Mouse (Mus musculus): ENCODE data around the gene Pde4c. TPM values are rescaled to one million over a fixed set of nuclear protein-coding genes. Genes with fewer than 3 reads are reported as not detected.

Gene Pde4c
- polyA plus RNA-seq, 1 experiment from 2014 or later, result 0.09 TPM

GRCm38 (mm10) chr8:70710296-70710695 is 13.2 kb upstream of the Pde4c start:
- 95% methylated on average over 1 of the region's 1 CpGs for WGBS
- no peaks in the 10 kb centered on the region for H3K27me3 ChIP-seq (ENCODE audit: control insufficient read depth, insufficient read depth, low read length)
- H3K36me3 ChIP-seq (ENCODE audit: control insufficient read depth, insufficient read depth, low read length), result no peaks in the 10 kb centered on the region
- H3K9ac ChIP-seq (ENCODE audit: low read depth, low read length), result no peak overlapping the region
- H3K27ac ChIP-seq (ENCODE audit: low read depth, low read length), result no peak overlapping the region
- no peak for DNase-seq (ENCODE audit: low spot score)
- H3K4me3 ChIP-seq (ENCODE audit: low read depth, low read length), result no peak overlapping the region
- no peak for ATAC-seq (ENCODE audit: low FRiP score)
- no peaks in the 10 kb centered on the region for H3K4me1 ChIP-seq (replicated peaks; ENCODE audit: control insufficient read depth, insufficient read depth, low read length)
- H3K4me2 ChIP-seq (replicated peaks; ENCODE audit: low read depth, low read length), result no peak overlapping the region
- H3K9me3 ChIP-seq (ENCODE audit: control insufficient read depth, low read length), result no peaks in the 10 kb centered on the region

- no peaks in the 10 kb centered on the region for H3K36me3 ChIP-seq (ENCODE audit: control insufficient read depth, insufficient read depth, low read length)
- 88% methylated on average over 11 of the region's 11 CpGs for WGBS
These were observed 12.5 kb upstream of the Pde4c start for GRCm38 (mm10) chr8:70711041-70711440.

DNA sequence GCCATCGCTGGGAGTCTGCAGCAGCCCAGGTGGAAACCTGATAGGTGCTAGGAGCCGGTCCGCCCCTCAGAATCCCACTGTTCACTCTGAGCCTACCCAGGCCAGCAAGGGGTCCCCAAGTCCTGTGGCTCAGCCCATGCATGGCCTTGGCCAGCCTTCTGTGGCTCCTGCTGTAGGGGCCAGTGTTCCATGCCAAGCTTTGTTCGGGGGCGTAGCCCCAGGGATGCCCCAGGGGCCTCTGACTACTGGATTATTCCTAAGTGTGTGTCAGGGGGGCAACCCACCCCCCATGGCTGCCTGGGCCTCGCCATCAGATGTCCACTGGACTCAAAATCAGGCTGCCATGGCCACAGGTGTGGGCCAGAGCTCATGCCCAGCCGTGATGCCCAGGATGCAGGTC is 9.5 kb upstream of the Pde4c start:
- Histone ChIP-seq H3K9ac (ENCODE audit: low read depth, low read length) (no peak overlapping the region), H3K9me3 (ENCODE audit: control insufficient read depth, low read length) (no peaks in the 10 kb centered on the region), H3K4me1 (replicated peaks; ENCODE audit: control insufficient read depth, insufficient read depth, low read length) (no peaks in the 10 kb centered on the region), H3K4me3 (ENCODE audit: low read depth, low read length) (no peak overlapping the region), H3K27me3 (ENCODE audit: control insufficient read depth, insufficient read depth, low read length) (no peaks in the 10 kb centered on the region), H3K27ac (ENCODE audit: low read depth, low read length) (no peak overlapping the region), H3K4me2 (replicated peaks; ENCODE audit: low read depth, low read length) (no peak overlapping the region), H3K36me3 (ENCODE audit: control insufficient read depth, insufficient read depth, low read length) (no peaks in the 10 kb centered on the region)
- DNase-seq (ENCODE audit: low spot score) (no peak), ATAC-seq (ENCODE audit: low FRiP score) (no peak)
- WGBS, result 73% methylated on average over 7 of the region's 7 CpGs

More at GRCm38 (mm10) chr8:70711041-70711440, 12.5 kb upstream of the Pde4c start:
- DNase-seq (ENCODE audit: low spot score) (no peak), ATAC-seq (ENCODE audit: low FRiP score) (no peak)
- Histone ChIP-seq H3K4me3 (ENCODE audit: low read depth, low read length) (no peak overlapping the region), H3K27me3 (ENCODE audit: control insufficient read depth, insufficient read depth, low read length) (no peaks in the 10 kb centered on the region), H3K4me2 (replicated peaks; ENCODE audit: low read depth, low read length) (no peak overlapping the region), H3K9ac (ENCODE audit: low read depth, low read length) (no peak overlapping the region), H3K9me3 (ENCODE audit: control insufficient read depth, low read length) (no peaks in the 10 kb centered on the region), H3K27ac (ENCODE audit: low read depth, low read length) (no peak overlapping the region), H3K4me1 (replicated peaks; ENCODE audit: control insufficient read depth, insufficient read depth, low read length) (no peaks in the 10 kb centered on the region)

GRCm38 (mm10) chr8:70715086-70715485 is 8.4 kb upstream of the Pde4c start:
- Histone ChIP-seq H3K27me3 (ENCODE audit: control insufficient read depth, insufficient read depth, low read length) (no peaks in the 10 kb centered on the region), H3K9ac (ENCODE audit: low read depth, low read length) (no peak overlapping the region), H3K27ac (ENCODE audit: low read depth, low read length) (no peak overlapping the region), H3K36me3 (ENCODE audit: control insufficient read depth, insufficient read depth, low read length) (no peaks in the 10 kb centered on the region), H3K9me3 (ENCODE audit: control insufficient read depth, low read length) (no peaks in the 10 kb centered on the region), H3K4me1 (replicated peaks; ENCODE audit: control insufficient read depth, insufficient read depth, low read length) (no peaks in the 10 kb centered on the region), H3K4me2 (replicated peaks; ENCODE audit: low read depth, low read length) (no peak overlapping the region), H3K4me3 (ENCODE audit: low read depth, low read length) (no peak overlapping the region)
- ATAC-seq (ENCODE audit: low FRiP score), result no peak
- WGBS, result 80% methylated on average over 2 of the region's 2 CpGs
- DNase-seq (ENCODE audit: low spot score), result no peak

DNA sequence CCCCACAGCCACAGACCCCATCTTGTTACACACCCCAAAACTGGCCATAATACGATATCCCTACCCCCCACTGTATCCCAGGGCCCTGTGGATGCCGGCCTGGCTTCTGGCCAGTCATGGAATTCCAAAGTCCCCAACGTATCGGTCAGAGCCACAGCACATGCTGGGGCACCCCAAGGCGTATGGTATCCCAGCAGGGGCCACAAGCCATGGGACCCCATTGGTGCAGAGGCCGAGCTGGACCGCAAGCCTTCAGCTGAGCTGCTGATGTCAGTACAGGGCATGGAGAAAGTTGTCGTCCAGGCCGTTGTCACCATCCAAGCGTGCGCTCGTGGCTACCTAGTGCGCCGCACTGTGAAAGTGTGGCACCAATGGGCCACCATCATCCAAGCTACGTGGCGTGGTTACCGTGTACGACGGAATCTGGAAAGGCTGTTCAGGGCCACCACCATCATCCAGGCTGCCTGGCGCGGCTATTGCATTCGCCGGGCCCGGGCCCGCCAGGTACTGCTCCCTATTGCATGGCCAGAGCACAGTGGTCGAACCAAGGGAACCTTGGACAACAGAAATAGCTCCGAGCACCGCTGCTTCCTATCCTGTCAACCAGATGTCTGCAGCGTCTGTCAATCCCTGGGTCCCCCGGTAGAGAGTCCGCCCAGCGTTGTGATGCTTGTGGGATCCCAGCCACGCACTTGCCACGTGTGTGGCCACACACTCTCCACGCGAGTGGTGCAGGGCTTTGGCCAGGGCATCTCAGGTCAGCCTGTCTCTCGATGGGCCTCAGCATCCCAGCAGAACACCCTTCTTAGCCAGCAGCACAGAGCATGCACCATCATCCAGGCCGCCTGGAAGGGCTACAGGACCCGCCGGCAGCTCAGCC is 6.8 kb upstream of the Pde4c start:
- Histone ChIP-seq H3K4me2 (replicated peaks; ENCODE audit: low read depth, low read length) (no peak overlapping the region), H3K27me3 (ENCODE audit: control insufficient read depth, insufficient read depth, low read length) (no peaks in the 10 kb centered on the region), H3K4me3 (ENCODE audit: low read depth, low read length) (no peak overlapping the region), H3K9ac (ENCODE audit: low read depth, low read length) (no peak overlapping the region), H3K27ac (ENCODE audit: low read depth, low read length) (no peak overlapping the region), H3K9me3 (ENCODE audit: control insufficient read depth, low read length) (no peaks in the 10 kb centered on the region), H3K4me1 (replicated peaks; ENCODE audit: control insufficient read depth, insufficient read depth, low read length) (no peaks in the 10 kb centered on the region), H3K36me3 (ENCODE audit: control insufficient read depth, insufficient read depth, low read length) (no peaks in the 10 kb centered on the region)
- DNase-seq (ENCODE audit: low spot score) (no peak), ATAC-seq (ENCODE audit: low FRiP score) (no peak)
- WGBS, result 84% methylated on average over 40 of the region's 40 CpGs

DNA sequence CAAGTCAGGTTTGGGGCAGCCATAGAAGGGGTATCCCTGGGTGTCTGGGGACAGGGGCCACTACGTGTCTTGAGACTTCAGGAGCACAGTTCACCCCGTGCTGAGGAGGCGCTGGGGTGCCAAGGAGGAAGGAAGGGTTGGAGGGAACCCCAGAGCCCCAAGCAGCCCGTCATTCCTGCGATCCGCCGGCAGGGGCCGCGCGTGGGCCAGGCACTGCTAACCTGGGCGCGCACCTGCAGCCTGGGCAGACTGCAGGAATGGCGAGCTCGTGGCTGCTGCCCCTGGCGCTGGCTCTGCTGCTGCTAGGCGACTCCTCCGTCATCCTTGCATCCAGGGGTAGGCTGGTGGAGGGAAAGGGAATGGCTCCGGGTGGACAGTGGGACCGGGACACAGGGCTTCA is 5.2 kb upstream of the Pde4c start, which contains the start of gene Gm3336:
Gm3336 (plus strand) TSS at position 247 of the 400 bp plus-strand sequence.
- no peaks in the 10 kb centered on the region for H3K27me3 ChIP-seq (ENCODE audit: control insufficient read depth, insufficient read depth, low read length)
- WGBS, result 6% methylated on average over 17 of the region's 19 CpGs
- ATAC-seq (ENCODE audit: low FRiP score) (peak; percentile 10; the same call in 1 of the 2 replicates), DNase-seq (ENCODE audit: low spot score) (peak; percentile 69)
- no peak within 1 kb of the TSS for H3K4me3 ChIP-seq (ENCODE audit: low read depth, low read length)
- H3K4me2 ChIP-seq (replicated peaks; ENCODE audit: low read depth, low read length), result no peak within 1 kb of the TSS
- no peaks in the 10 kb centered on the region for H3K36me3 ChIP-seq (ENCODE audit: control insufficient read depth, insufficient read depth, low read length)
- H3K9ac ChIP-seq (ENCODE audit: low read depth, low read length), result no peak within 1 kb of the TSS
- no peaks in the 10 kb centered on the region for H3K4me1 ChIP-seq (replicated peaks; ENCODE audit: control insufficient read depth, insufficient read depth, low read length)
- H3K9me3 ChIP-seq (ENCODE audit: control insufficient read depth, low read length), result no peaks in the 10 kb centered on the region
- H3K27ac ChIP-seq (ENCODE audit: low read depth, low read length), result no peak within 1 kb of the TSS

- no peak overlapping the region for H3K4me2 ChIP-seq (replicated peaks; ENCODE audit: low read depth, low read length)
- no peak overlapping the region for H3K27ac ChIP-seq (ENCODE audit: low read depth, low read length)
- no peaks in the 10 kb centered on the region for H3K36me3 ChIP-seq (ENCODE audit: control insufficient read depth, insufficient read depth, low read length)
- 74% methylated on average over 9 of the region's 9 CpGs for WGBS
- no peaks in the 10 kb centered on the region for H3K4me1 ChIP-seq (replicated peaks; ENCODE audit: control insufficient read depth, insufficient read depth, low read length)
- no peaks in the 10 kb centered on the region for H3K9me3 ChIP-seq (ENCODE audit: control insufficient read depth, low read length)
- no peak for DNase-seq (ENCODE audit: low spot score)
- no peak for ATAC-seq (ENCODE audit: low FRiP score)
- no peak overlapping the region for H3K4me3 ChIP-seq (ENCODE audit: low read depth, low read length)
- H3K9ac ChIP-seq (ENCODE audit: low read depth, low read length), result no peak overlapping the region
- H3K27me3 ChIP-seq (ENCODE audit: control insufficient read depth, insufficient read depth, low read length), result no peaks in the 10 kb centered on the region
These were observed 3.7 kb upstream of the Pde4c start for GRCm38 (mm10) chr8:70719796-70720270.

DNA sequence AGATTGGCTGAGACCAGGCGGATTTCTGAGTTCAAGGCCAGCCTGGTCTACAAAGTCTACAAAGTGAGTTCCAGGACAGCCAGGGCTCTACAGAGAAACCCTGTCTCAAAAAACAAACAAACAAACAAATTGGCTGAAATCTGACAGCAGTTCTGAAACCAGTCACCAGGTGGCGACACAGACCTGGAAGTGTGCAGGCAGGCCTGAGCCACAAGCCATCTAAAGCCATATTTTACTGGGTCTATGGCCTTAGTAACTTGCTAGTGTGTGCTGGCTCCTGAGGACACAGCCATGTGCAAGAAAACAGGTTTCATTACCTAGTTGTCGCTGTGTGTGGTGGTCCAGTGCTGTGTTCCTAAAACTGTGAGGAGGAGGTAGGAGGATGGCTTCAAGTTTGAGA is 2.8 kb upstream of the Pde4c start:
- peak; percentile 62; the same call in 1 of the 2 replicates for ATAC-seq (ENCODE audit: low FRiP score)

GRCm38 (mm10) chr8:70721601-70722000 is 1.9 kb upstream of the Pde4c start:
- Histone ChIP-seq H3K4me3 (ENCODE audit: low read depth, low read length) (no peak overlapping the region), H3K36me3 (ENCODE audit: control insufficient read depth, insufficient read depth, low read length) (no peaks in the 10 kb centered on the region), H3K27me3 (ENCODE audit: control insufficient read depth, insufficient read depth, low read length) (no peaks in the 10 kb centered on the region), H3K27ac (ENCODE audit: low read depth, low read length) (no peak overlapping the region), H3K9ac (ENCODE audit: low read depth, low read length) (no peak overlapping the region), H3K4me1 (replicated peaks; ENCODE audit: control insufficient read depth, insufficient read depth, low read length) (no peaks in the 10 kb centered on the region), H3K4me2 (replicated peaks; ENCODE audit: low read depth, low read length) (no peak overlapping the region), H3K9me3 (ENCODE audit: control insufficient read depth, low read length) (no peaks in the 10 kb centered on the region)
- 86% methylated on average over 8 of the region's 8 CpGs for WGBS
- DNase-seq (ENCODE audit: low spot score), result no peak
- ATAC-seq (ENCODE audit: low FRiP score), result no peak

More for the DNA sequence above, 2.8 kb upstream of the Pde4c start:
- Histone ChIP-seq H3K4me1 (replicated peaks; ENCODE audit: control insufficient read depth, insufficient read depth, low read length) (no peaks in the 10 kb centered on the region), H3K4me2 (replicated peaks; ENCODE audit: low read depth, low read length) (no peak overlapping the region), H3K27ac (ENCODE audit: low read depth, low read length) (no peak overlapping the region), H3K9ac (ENCODE audit: low read depth, low read length) (no peak overlapping the region), H3K27me3 (ENCODE audit: control insufficient read depth, insufficient read depth, low read length) (no peaks in the 10 kb centered on the region), H3K4me3 (ENCODE audit: low read depth, low read length) (no peak overlapping the region), H3K9me3 (ENCODE audit: control insufficient read depth, low read length) (no peaks in the 10 kb centered on the region), H3K36me3 (ENCODE audit: control insufficient read depth, insufficient read depth, low read length) (no peaks in the 10 kb centered on the region)
- 6% methylated on average over 3 of the region's 3 CpGs for WGBS
- DNase-seq (ENCODE audit: low spot score), result peak; percentile 86
